Mouse (Mus musculus) thymus, adult 2 months (tissue): ENCODE results near the gene Sorcs1.

Source experiments
- CTCF ChIP-seq: fragments of 200-500 bp; IDR thresholded peaks from 2 replicates; pipeline ENCODE4 v1.5.1; 2012; ENCODE audit warnings: mild to moderate bottlenecking, control low read depth, low read length, moderate library complexity, borderline replicate concordance; ENCODE audit not compliant: control insufficient read depth, poor library complexity, insufficient read depth; ENCODE audit errors: extremely low read depth
- POLR2A ChIP-seq: fragments of 200-500 bp; IDR thresholded peaks from 2 replicates; pipeline ENCODE4 v1.6.1; 2012; ENCODE audit warnings: mild to moderate bottlenecking, low read length, control low read depth, moderate library complexity; ENCODE audit not compliant: control insufficient read depth, poor library complexity, insufficient read depth; ENCODE audit errors: extremely low read depth

GRCm38 (mm10) chr19:50184901-50185623, 493.4 kb downstream of the Sorcs1 start:
- TF ChIP-seq CTCF: no peak
- no peak for TF ChIP-seq POLR2A
